Mouse (Mus musculus): ENCODE data around the gene Eef1akmt3.
"Not testable (repeated sequence)": the region's sequence is repeated elsewhere in the genome, so short reads cannot be mapped to it uniquely, and the experiment has no call there.

Gene Eef1akmt3

GRCm38 (mm10) chr10:127070190-127071121, 29.1 kb upstream of the Eef1akmt3 start, which contains the start of gene Tspan31:
Tspan31 (minus strand) TSS chr10:127070264.
- peak; percentile 94 to 96 for DNase-seq

- DNase-seq = no peak
These were observed 28.2 kb upstream of the Eef1akmt3 start for GRCm38 (mm10) chr10:127069281-127070189.

- no peak for DNase-seq
These were observed 27.2 kb upstream of the Eef1akmt3 start for GRCm38 (mm10) chr10:127068360-127069038.

- no peak for DNase-seq
These were observed 25.3 kb upstream of the Eef1akmt3 start for GRCm38 (mm10) chr10:127066519-127067018.

- DNase-seq = no peak
These were observed 24.7 kb upstream of the Eef1akmt3 start for GRCm38 (mm10) chr10:127065981-127066380.

GRCm38 (mm10) chr10:127063913-127064870, 22.9 kb upstream of the Eef1akmt3 start:
- DNase-seq = no peak

GRCm38 (mm10) chr10:127063239-127063872, 22.0 kb upstream of the Eef1akmt3 start, which contains the start of gene Cdk4:
Cdk4 (plus strand) TSS chr10:127063534.
- peak; percentile 98 for DNase-seq

GRCm38 (mm10) chr10:127062503-127062902, 21.2 kb upstream of the Eef1akmt3 start:
- no peak for DNase-seq

- DNase-seq = not testable (repeated sequence)
These were observed 20.8 kb upstream of the Eef1akmt3 start for GRCm38 (mm10) chr10:127062101-127062500.

GRCm38 (mm10) chr10:127061513-127061912, 20.2 kb upstream of the Eef1akmt3 start:
- DNase-seq = no peak

GRCm38 (mm10) chr10:127061085-127061484, 19.8 kb upstream of the Eef1akmt3 start:
- no peak for DNase-seq

- DNase-seq = peak; percentile 90 to 91
These were observed 18.9 kb upstream of the Eef1akmt3 start, which contains the start of gene March9 for GRCm38 (mm10) chr10:127059968-127060916. March9 (minus strand) TSS chr10:127060184.

GRCm38 (mm10) chr10:127059174-127059967, 18.1 kb upstream of the Eef1akmt3 start:
- no peak for DNase-seq

- DNase-seq = no peak
These were observed 17.4 kb upstream of the Eef1akmt3 start for GRCm38 (mm10) chr10:127058708-127059107.

GRCm38 (mm10) chr10:127058161-127058560, 16.8 kb upstream of the Eef1akmt3 start:
- peak; percentile 63 to 78 for DNase-seq

- no peak for DNase-seq
These were observed 15.2 kb upstream of the Eef1akmt3 start for GRCm38 (mm10) chr10:127056490-127056889.

GRCm38 (mm10) chr10:127055406-127055805, 14.1 kb upstream of the Eef1akmt3 start:
- DNase-seq = no peak

GRCm38 (mm10) chr10:127054646-127055045, 13.3 kb upstream of the Eef1akmt3 start:
- DNase-seq = no peak
